Mouse (Mus musculus): ENCODE results near the gene Mettl17.

GRCm38 (mm10) chr14:51906102-51906501 lies 21.5 kb downstream of the Mettl17 start:
- TF ChIP-seq GATA1 (IDR thresholded peaks at IDR 0.05; ENCODE audit: borderline replicate concordance, low read length), result no peak
- TF ChIP-seq FLI1 (IDR thresholded peaks at IDR 0.05; ENCODE audit: low read length), result no peak
